Mouse (Mus musculus) stomach, embryonic 15.5 days (tissue): ENCODE measurements around the gene Krt36. TPM values are rescaled to one million over a fixed set of nuclear protein-coding genes. Genes with fewer than 3 reads are reported as not detected.
A peak's percentile ranks its signal among the peaks of the same experiment; 100 is the strongest.

ENCODE experiments used
- ATAC-seq: fragments of 200-750 bp; cut with Nextera tagmentation; 2 replicates; pipeline ENCODE4 v1.8.0; 2017; ENCODE audit warnings: low read depth, moderate number of reproducible peaks, moderate TSS enrichment; ENCODE audit not compliant: insufficient read depth, low FRiP score
- H3K27ac ChIP-seq: fragments of 300-500 bp; sonication (generic); 2 replicates; pipeline ENCODE4 v1.5.1; 2015; ENCODE audit warnings: mild to moderate bottlenecking, inconsistent platforms
- H3K27me3 ChIP-seq: fragments of 300-500 bp; sonication (generic); replicated peaks from 2 replicates; pipeline ENCODE4 v1.6.1; 2015; ENCODE audit warnings: inconsistent platforms
- H3K36me3 ChIP-seq: fragments of 300-500 bp; sonication (generic); 2 replicates; pipeline ENCODE4 v1.6.1; 2015; ENCODE audit warnings: inconsistent platforms
- H3K4me1 ChIP-seq: fragments of 300-500 bp; sonication (generic); 2 replicates; pipeline ENCODE4 v1.6.1; 2015; ENCODE audit warnings: inconsistent platforms
- H3K4me2 ChIP-seq: fragments of 300-500 bp; sonication (generic); 2 replicates; pipeline ENCODE4 v1.6.1; 2015; ENCODE audit warnings: mild to moderate bottlenecking, inconsistent platforms
- H3K4me3 ChIP-seq: fragments of 300-500 bp; sonication (generic); replicated peaks from 2 replicates; pipeline ENCODE4 v1.5.1; 2015; ENCODE audit warnings: inconsistent platforms
- H3K9ac ChIP-seq: fragments of 300-500 bp; sonication (generic); 2 replicates; pipeline ENCODE4 v1.6.1; 2015; ENCODE audit warnings: inconsistent platforms
- H3K9me3 ChIP-seq: fragments of 300-500 bp; sonication (generic); 2 replicates; pipeline ENCODE4 v1.6.1; 2016; ENCODE audit warnings: inconsistent platforms
- WGBS: fragments of 180-500 bp; shearing (Covaris S2); methylation state at CpG from one replicate; pipeline ENCODE4 v1.1.7; 2015; 5-methylcytosine and 5-hydroxymethylcytosine counted together
- polyA plus RNA-seq: library from polyadenylated mRNA; unstranded; fragments of >200 nt; fragmentation: Nextera tagmentation; extraction: Ambion mirVana; gene quantifications from 2 replicates; pipeline ENCODE4 v1.2.1, GENCODE M21; 2015

Gene Krt36
- 0.13 and 0.37 TPM in 2 replicates for polyA plus RNA-seq

DNA sequence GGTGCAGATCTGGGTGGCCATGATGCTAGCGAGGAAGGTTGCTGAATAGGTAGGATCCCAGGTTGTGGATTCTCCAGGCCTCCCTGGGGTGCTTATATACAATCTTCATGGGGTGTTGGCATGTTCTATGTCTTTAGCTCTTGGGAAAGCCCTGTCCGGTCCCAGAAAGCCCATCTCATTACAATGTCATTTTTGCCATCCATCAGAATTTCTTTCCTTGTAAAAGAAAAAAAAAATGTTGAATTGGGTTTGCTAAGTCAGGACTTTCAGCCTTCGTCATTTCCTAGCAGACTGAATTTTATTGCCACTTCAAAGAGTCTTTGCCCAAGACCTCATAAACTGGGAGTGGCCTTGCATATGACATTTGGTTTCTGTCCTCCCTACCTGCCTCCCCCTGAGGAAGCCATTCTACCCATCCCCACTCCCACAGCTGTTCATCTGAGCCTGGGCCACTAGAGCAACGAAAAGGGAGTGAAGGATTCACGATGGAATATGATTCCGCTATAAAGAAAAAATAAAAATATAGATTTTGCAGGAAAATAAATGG, at the start of gene Krt36:
Gene Krt36 (minus strand): TSS at position 51 of the 547 bp plus-strand sequence.
- Histone ChIP-seq H3K27ac (no peak within 1 kb of the TSS), H3K4me1 (no peaks in the 10 kb centered on the region), H3K4me3 (no peak within 1 kb of the TSS), H3K9me3 (no peaks in the 10 kb centered on the region), H3K27me3 (no peaks in the 10 kb centered on the region), H3K9ac (no peak within 1 kb of the TSS), H3K36me3 (no peaks in the 10 kb centered on the region), H3K4me2 (no peak within 1 kb of the TSS)
- no peak for ATAC-seq
- WGBS = 81% methylated on average over 6 of the region's 6 CpGs

- Histone ChIP-seq H3K4me3 (no peak within 1 kb of the TSS), H3K4me1 (peaks cover 6% of the 10 kb centered on the region; the same call in 1 of the 2 replicates), H3K4me2 (no peak within 1 kb of the TSS), H3K36me3 (no peaks in the 10 kb centered on the region), H3K27ac (peak within 1 kb of the TSS; percentile 57; the same call in 1 of the 2 replicates), H3K9ac (no peak within 1 kb of the TSS), H3K9me3 (no peaks in the 10 kb centered on the region), H3K27me3 (peaks cover 13% of the 10 kb centered on the region; the same call in 1 of the 2 replicates)
- no peak for ATAC-seq
- 56% methylated on average over 9 of the region's 9 CpGs for WGBS
Measured at GRCm38 (mm10) chr11:100148615-100149330, 43.3 kb upstream of the Krt36 start, which contains the start of gene Krt19. TSS of gene Krt19 (minus strand) at chr11:100148665.

- no peak for ATAC-seq
- Histone ChIP-seq H3K9me3 (no peaks in the 10 kb centered on the region), H3K36me3 (no peaks in the 10 kb centered on the region), H3K27ac (peak overlapping the region; percentile 57; the same call in 1 of the 2 replicates), H3K4me2 (no peak overlapping the region), H3K27me3 (peaks cover 13% of the 10 kb centered on the region; the same call in 1 of the 2 replicates), H3K4me1 (peaks cover 5% of the 10 kb centered on the region; the same call in 1 of the 2 replicates), H3K9ac (no peak overlapping the region), H3K4me3 (no peak overlapping the region)
- 45% methylated on average over 5 of the region's 5 CpGs for WGBS
Measured at GRCm38 (mm10) chr11:100147566-100148353, 42.3 kb upstream of the Krt36 start.

DNA sequence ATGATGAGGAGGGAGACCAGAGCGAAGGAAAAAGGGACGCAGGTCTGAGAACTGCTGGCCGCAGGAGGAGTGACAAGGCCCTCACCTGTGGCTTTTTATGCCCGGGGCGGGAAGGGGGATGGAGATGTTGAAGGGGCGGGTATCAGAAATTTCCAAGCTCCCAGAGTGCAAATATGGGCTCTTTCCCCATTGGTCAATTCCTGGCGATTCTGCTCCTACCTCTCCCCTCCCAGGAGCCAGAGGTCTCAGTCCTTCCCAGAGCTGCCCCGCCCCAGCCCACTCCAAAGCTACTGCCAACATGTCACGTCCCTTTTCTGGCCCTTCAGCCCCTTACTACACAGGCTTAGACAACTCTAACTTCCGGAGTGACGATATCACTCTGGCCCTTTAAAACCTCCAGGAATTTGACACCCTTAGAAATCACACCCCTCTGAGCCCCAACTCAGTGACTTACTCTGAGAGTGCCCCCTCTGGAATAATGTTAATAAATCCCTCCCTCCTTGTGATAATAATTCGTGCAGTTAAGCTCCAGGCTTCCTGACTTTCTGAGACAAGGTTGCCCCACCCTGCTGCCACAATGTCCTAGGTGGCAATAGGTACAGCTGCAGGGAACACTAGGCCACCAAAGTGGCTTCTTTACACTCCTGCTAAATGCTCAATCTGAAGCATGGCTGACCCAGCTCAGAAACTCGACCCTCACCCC, 40.6 kb upstream of the Krt36 start:
- H3K27ac ChIP-seq = peak overlapping the region; percentile 91
- WGBS = 6% methylated on average over 13 of the region's 13 CpGs
- H3K4me1 ChIP-seq = peaks cover 5% of the 10 kb centered on the region; the same call in 1 of the 2 replicates
- peak overlapping the region; percentile 51 for H3K4me3 ChIP-seq
- H3K4me2 ChIP-seq = peak overlapping the region; percentile 49
- H3K9me3 ChIP-seq = no peaks in the 10 kb centered on the region
- H3K9ac ChIP-seq = peak overlapping the region; percentile 19; the same call in 1 of the 2 replicates
- H3K36me3 ChIP-seq = no peaks in the 10 kb centered on the region
- peaks cover 13% of the 10 kb centered on the region; the same call in 1 of the 2 replicates for H3K27me3 ChIP-seq
- ATAC-seq = peak; percentile 86

DNA sequence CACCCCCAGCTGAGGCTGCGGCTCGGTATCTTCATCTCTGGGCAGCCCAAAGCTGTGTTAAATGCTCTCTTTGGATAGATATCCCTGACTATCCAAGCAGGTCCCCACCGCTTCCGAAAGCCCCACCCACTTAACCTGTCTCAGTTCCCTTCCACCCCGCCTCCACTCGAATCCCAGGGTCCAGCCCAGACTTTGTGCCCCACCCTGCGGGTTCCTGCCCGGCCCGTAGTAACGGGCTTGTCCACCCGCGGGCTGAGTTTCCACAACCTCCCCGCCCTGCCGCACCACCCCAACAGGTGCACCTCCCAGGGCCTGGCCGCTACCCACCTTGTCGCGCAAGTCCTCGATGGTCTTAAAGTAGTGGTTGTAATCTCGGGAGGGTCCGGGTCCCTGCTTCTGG, 39.7 kb upstream of the Krt36 start:
- Histone ChIP-seq H3K27ac (peak overlapping the region; percentile 91), H3K4me1 (peaks cover 5% of the 10 kb centered on the region; the same call in 1 of the 2 replicates), H3K4me2 (peak overlapping the region; percentile 49), H3K36me3 (no peaks in the 10 kb centered on the region), H3K27me3 (peaks cover 13% of the 10 kb centered on the region; the same call in 1 of the 2 replicates), H3K9ac (peak overlapping the region; percentile 19; the same call in 1 of the 2 replicates), H3K4me3 (peak overlapping the region; percentile 51), H3K9me3 (no peaks in the 10 kb centered on the region)
- peak; percentile 29 for ATAC-seq
- 1% methylated on average over 20 of the region's 20 CpGs for whole genome bisulfite sequencing

DNA sequence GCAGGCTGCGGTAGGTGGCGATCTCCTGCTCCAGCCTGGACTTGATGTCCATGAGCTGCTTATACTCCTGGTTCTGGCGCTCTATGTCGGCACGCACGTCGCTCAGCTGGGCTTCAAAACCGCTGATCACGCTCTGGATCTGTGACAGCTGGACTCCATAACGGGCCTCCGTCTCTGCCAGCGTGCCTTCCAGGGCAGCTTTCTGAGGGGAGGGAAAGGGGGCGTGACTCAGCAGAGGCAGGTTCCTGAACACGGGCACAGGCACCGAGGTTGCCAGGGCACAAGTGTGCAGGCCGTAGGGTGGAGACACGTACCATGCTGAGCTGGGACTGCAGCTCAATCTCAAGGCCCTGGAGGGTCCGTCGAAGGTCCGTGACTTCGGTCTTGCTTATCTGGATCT, 35.5 kb upstream of the Krt36 start:
- peaks cover 13% of the 10 kb centered on the region; the same call in 1 of the 2 replicates for H3K27me3 ChIP-seq
- peak overlapping the region; percentile 32; the same call in 1 of the 2 replicates for H3K27ac ChIP-seq
- no peaks in the 10 kb centered on the region for H3K36me3 ChIP-seq
- 0 out of 2 replicates have a peak overlapping the region, but pooled peaks have one; percentile 23 for H3K4me2 ChIP-seq
- H3K4me1 ChIP-seq = peaks cover 10% of the 10 kb centered on the region; the same call in 1 of the 2 replicates
- 71% methylated on average over 21 of the region's 21 CpGs for WGBS
- no peak for ATAC-seq
- H3K9me3 ChIP-seq = no peaks in the 10 kb centered on the region
- H3K4me3 ChIP-seq = no peak overlapping the region
- no peak overlapping the region for H3K9ac ChIP-seq

- peak; percentile 16; the same call in 1 of the 2 replicates for ATAC-seq
- Histone ChIP-seq H3K9ac (no peak overlapping the region), H3K9me3 (no peaks in the 10 kb centered on the region), H3K4me2 (no peak overlapping the region), H3K4me3 (no peak overlapping the region), H3K4me1 (0 out of 2 replicates have a peak, but pooled peaks cover 4% of the 10 kb centered on the region), H3K36me3 (no peaks in the 10 kb centered on the region), H3K27me3 (0 out of 2 replicates have a peak, but pooled peaks cover 3% of the 10 kb centered on the region), H3K27ac (peak overlapping the region; percentile 84)
- WGBS = 59% methylated on average over 2 of the region's 2 CpGs
Measured at GRCm38 (mm10) chr11:100139391-100139790, 34.0 kb upstream of the Krt36 start.

DNA sequence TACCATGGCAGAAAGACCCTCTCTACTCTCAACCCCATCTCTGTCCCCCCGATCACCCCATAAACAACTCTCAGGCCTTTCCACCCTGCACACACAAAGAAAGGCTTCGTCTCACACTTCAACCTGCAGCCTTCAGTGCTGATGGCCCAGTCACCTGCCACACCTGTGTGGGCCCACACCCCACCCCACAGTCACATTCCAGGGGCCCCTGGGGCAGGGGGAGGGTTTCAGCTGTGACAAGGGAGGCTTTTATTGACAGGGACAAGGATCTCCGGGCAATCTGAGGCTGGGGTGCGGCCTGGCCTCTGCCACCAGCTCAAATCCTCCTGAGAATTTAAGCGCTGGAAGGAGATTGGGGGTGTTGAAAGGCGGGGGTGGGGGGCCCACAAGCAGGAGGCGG, 33.4 kb upstream of the Krt36 start:
- 0 out of 2 replicates have a peak, but pooled peaks cover 4% of the 10 kb centered on the region for H3K4me1 ChIP-seq
- H3K4me3 ChIP-seq = no peak overlapping the region
- no peaks in the 10 kb centered on the region for H3K36me3 ChIP-seq
- H3K27ac ChIP-seq = peak overlapping the region; percentile 84
- no peak overlapping the region for H3K4me2 ChIP-seq
- H3K9ac ChIP-seq = no peak overlapping the region
- WGBS = 47% methylated on average over 7 of the region's 7 CpGs
- peak; percentile 62 for ATAC-seq
- no peaks in the 10 kb centered on the region for H3K9me3 ChIP-seq
- no peaks in the 10 kb centered on the region for H3K27me3 ChIP-seq

GRCm38 (mm10) chr11:100137693-100138092, 32.3 kb upstream of the Krt36 start:
- Histone ChIP-seq H3K9ac (no peak overlapping the region), H3K4me3 (no peak overlapping the region), H3K27ac (peak overlapping the region; percentile 54), H3K9me3 (no peaks in the 10 kb centered on the region), H3K27me3 (no peaks in the 10 kb centered on the region), H3K4me1 (0 out of 2 replicates have a peak, but pooled peaks cover 4% of the 10 kb centered on the region), H3K4me2 (no peak overlapping the region), H3K36me3 (no peaks in the 10 kb centered on the region)
- ATAC-seq = no peak
- 38% methylated on average over 5 of the region's 5 CpGs for WGBS

GRCm38 (mm10) chr11:100136559-100136958, 31.1 kb upstream of the Krt36 start:
- H3K4me2 ChIP-seq = no peak overlapping the region
- H3K4me1 ChIP-seq = 0 out of 2 replicates have a peak, but pooled peaks cover 4% of the 10 kb centered on the region
- no peak overlapping the region for H3K4me3 ChIP-seq
- no peaks in the 10 kb centered on the region for H3K9me3 ChIP-seq
- no peaks in the 10 kb centered on the region for H3K27me3 ChIP-seq
- no peaks in the 10 kb centered on the region for H3K36me3 ChIP-seq
- peak overlapping the region; percentile 64; the same call in 1 of the 2 replicates for H3K27ac ChIP-seq
- H3K9ac ChIP-seq = no peak overlapping the region
- 0 out of 2 replicates have a peak, but pooled peaks have one; percentile 4 for ATAC-seq
- 14% methylated on average over 5 of the region's 5 CpGs for whole genome bisulfite sequencing

DNA sequence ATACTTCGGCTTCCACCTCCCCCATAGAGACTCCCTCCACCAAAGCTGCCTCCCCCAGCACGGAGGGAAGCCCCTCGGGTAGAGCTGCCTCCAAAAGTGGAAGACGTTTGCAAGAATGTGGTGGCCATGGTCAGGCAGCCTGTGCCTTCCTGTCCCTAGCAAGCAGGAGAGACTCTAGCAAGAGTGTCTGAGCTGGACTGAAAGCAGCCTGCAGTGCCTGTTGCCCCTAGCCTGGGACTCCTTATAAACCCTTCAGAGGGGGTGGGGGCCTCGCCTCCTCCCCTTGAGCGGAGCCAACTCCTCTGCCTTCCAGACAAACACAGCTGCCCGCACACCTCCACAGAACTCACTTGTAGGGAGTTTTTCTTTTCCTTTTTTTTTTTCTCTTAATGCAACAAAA, 30.3 kb upstream of the Krt36 start, which contains the start of gene Krt15:
Gene Krt15 (minus strand): TSS at position 198 of the 400 bp plus-strand sequence.
- Histone ChIP-seq H3K4me1 (0 out of 2 replicates have a peak, but pooled peaks cover 4% of the 10 kb centered on the region), H3K4me2 (no peak within 1 kb of the TSS), H3K9ac (no peak within 1 kb of the TSS), H3K27me3 (no peaks in the 10 kb centered on the region), H3K9me3 (no peaks in the 10 kb centered on the region), H3K36me3 (no peaks in the 10 kb centered on the region), H3K4me3 (peak within 1 kb of the TSS; percentile 20), H3K27ac (peak within 1 kb of the TSS; percentile 64; the same call in 1 of the 2 replicates)
- no peak for ATAC-seq
- WGBS = 37% methylated on average over 7 of the region's 7 CpGs
